ENCODE assay signal across 8 mouse cellular contexts in the genomic region with DNA sequence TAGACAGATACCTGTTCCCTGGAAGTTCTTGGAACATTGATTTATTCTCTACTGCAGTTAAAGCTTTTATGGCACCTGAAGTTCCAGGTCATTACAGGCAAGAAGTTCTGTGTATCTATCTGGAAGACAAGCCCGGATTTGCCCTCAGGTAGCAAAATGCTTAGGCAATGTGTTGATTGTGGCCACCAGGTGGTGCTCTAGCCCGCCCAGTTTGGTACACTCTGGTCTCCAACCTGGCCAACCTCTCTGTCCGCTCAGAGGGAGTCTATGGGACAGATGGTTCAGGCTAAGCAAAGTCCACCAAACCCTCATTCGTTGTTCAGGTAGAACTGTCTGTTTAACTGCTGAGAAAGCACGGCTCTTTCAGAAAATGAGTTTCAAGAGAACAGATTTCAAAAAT. TPM values are rescaled to one million over a fixed set of nuclear protein-coding genes. Genes with fewer than 3 reads are reported as not detected.
DNase-seq lines count a peak whose midpoint lies in the region; ATAC-seq and TF ChIP-seq lines count a peak whose summit lies in the region.

No protein-coding gene starts in this region.

- H3K4me1 ChIP-seq in kidney, postnatal 0 days (replicated peaks; ENCODE audit: insufficient read depth, low read length), result no peaks in the 10 kb centered on the region
- H3K4me1 ChIP-seq in liver, embryonic 13.5 days (replicated peaks), result no peaks in the 10 kb centered on the region

- no peak overlapping the region for H3K4me2 ChIP-seq in kidney, postnatal 0 days (ENCODE audit: low read length)
- no peak overlapping the region for H3K4me2 ChIP-seq in liver, embryonic 13.5 days

- peak; percentile 86 for TF ChIP-seq CTCF in kidney, postnatal 0 days (IDR thresholded peaks at IDR 0.05; ENCODE audit: low read depth)

- intact Hi-C loops in gastrocnemius, postnatal 36 days (cut with DNase I), result loop anchor here (2.0 to 10.0 kb wide), 2 partner anchors 132 to 246 kb away; partner anchors contain the start of gene Etv5

- no peak overlapping the region for H3K9ac ChIP-seq in kidney, postnatal 0 days (ENCODE audit: low read depth, low read length)
- no peak overlapping the region for H3K9ac ChIP-seq in liver, embryonic 13.5 days

- H3K36me3 ChIP-seq in kidney, postnatal 0 days (ENCODE audit: insufficient read depth, low read length), result no peaks in the 10 kb centered on the region
- H3K36me3 ChIP-seq in liver, embryonic 13.5 days, result no peaks in the 10 kb centered on the region

- 20% methylated on average over 5 of the region's 5 CpGs for WGBS in kidney, postnatal 0 days
- WGBS in liver, embryonic 13.5 days (ENCODE audit: insufficient replicate concordance), result 17% methylated on average over 5 of the region's 5 CpGs

- no peaks in the 10 kb centered on the region for H3K9me3 ChIP-seq in kidney, postnatal 0 days (replicated peaks; ENCODE audit: low read length)
- H3K9me3 ChIP-seq in liver, embryonic 13.5 days (replicated peaks), result no peaks in the 10 kb centered on the region

- H3K27ac ChIP-seq in kidney, postnatal 0 days, result no peak overlapping the region
- H3K27ac ChIP-seq in liver, embryonic 13.5 days, result no peak overlapping the region

- DNase-seq in CD8-positive naive resting alpha-beta T cell, adult 2 months (ENCODE audit: low read depth in 2 of 2, low spot score in 2 of 2), result peak; percentile 43 to 61
- DNase-seq in adrenal gland, adult 8-10 months, result peak; percentile 45
- DNase-seq in embryo, embryonic 11 days, result peak; percentile 78
- DNase-seq in gastrocnemius, postnatal 36 days, result peak; percentile 53 to 60
- DNase-seq in kidney, postnatal 0 days (ENCODE audit: low spot score), result peak; percentile 82
- peak; percentile 21 for DNase-seq in liver, embryonic 13.5 days
- DNase-seq in retina, adult 2 months (ENCODE audit: low read depth, low spot score), result peak; percentile 53
- peak; percentile 74 for DNase-seq in thymus, postnatal 14 days

- H3K27me3 ChIP-seq in kidney, postnatal 0 days (ENCODE audit: insufficient read depth, low read length), result no peaks in the 10 kb centered on the region
- H3K27me3 ChIP-seq in liver, embryonic 13.5 days, result no peaks in the 10 kb centered on the region

- ATAC-seq in kidney, postnatal 0 days (replicated peaks; ENCODE audit: low FRiP score, low read depth), result peak; percentile 57; the same call in 1 of the 2 replicates
- no peak for ATAC-seq in liver, embryonic 13.5 days (ENCODE audit: low read depth)

- H3K4me3 ChIP-seq in kidney, postnatal 0 days (replicated peaks; ENCODE audit: low read depth, low read length), result no peak overlapping the region
- no peak overlapping the region for H3K4me3 ChIP-seq in liver, embryonic 13.5 days (replicated peaks)

RNA-seq across cellular contexts. Expression of gene Tra2b, which starts 36.8 kb away (rescaled TPM):
- 100 to 1,000 TPM in 1 of 4 experiments, 10 to 100 TPM in 3; 73.5 to 118 (median 95.5) TPM for total RNA-seq in adrenal gland, adult 8-10 months (2022)
- total RNA-seq in gastrocnemius, postnatal 36 days (2021), result 10 to 100 TPM; 25.3 to 34.1 TPM
- polyA plus RNA-seq in kidney, postnatal 0 days (2015; fragmentation: Nextera tagmentation; extraction: Ambion mirVana), result 242 and 280 TPM in 2 replicates
- polyA plus RNA-seq in liver, embryonic 13.5 days (2015; fragmentation: Nextera tagmentation; extraction: Ambion mirVana), result 200 and 238 TPM in 2 replicates

Comparison
In these comparisons a context has a peak if more than half of its experiments do, and no peak if none do; other contexts are left out.
1. DNase-seq: peak in every context shown above with its lines; median percentile 82 in kidney, postnatal 0 days; 78 in embryo, embryonic 11 days; 74 in thymus, postnatal 14 days; 56 in gastrocnemius, postnatal 36 days; 53 in retina, adult 2 months; 52 in CD8-positive naive resting alpha-beta T cell, adult 2 months; 45 in adrenal gland, adult 8-10 months; 21 in liver, embryonic 13.5 days.